Mouse (Mus musculus): ENCODE data around the gene Kcnq1.

Gene Kcnq1

DNA sequence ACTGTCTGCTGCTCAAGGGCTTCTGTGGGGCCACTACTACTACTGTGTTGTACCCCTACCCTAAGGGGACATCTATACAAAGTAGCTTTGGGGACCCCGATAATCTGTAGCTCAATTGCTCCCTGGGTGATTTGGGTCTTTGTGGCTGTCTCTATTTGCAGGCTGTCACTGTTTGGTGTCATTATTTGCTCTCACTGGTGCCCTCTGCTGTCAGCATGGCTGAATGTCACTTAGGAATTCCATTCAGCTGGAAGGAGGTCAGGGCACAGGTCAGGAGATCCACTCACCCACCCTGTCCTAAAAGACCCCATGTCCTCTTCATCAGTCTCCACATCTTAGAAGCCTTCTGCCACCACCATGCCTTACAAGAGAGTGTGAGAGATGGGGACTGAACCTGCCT, 32.6 kb downstream of the Kcnq1 start:
- peak; percentile 51 for DNase-seq (ENCODE audit: low spot score)

DNA sequence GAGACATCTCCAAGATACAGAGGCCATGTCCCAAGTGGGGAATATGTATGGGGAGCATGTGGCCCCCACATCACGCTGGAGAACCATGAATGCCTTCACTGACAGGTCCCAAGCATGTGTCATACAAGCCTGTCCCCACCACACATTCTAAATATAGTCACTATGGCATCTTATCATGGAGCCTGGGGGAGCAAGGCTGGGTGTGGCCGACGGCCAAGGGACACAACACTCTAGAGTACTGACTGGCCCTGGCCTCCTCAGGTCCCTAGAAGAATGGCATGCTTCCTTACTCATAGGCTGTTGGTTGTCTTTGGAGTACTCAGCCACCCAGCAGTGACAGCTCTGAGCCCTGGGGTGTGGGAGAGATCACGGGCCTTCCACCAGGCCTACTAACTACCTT, 33.8 kb downstream of the Kcnq1 start:
- no peak for DNase-seq (ENCODE audit: low spot score)

DNA sequence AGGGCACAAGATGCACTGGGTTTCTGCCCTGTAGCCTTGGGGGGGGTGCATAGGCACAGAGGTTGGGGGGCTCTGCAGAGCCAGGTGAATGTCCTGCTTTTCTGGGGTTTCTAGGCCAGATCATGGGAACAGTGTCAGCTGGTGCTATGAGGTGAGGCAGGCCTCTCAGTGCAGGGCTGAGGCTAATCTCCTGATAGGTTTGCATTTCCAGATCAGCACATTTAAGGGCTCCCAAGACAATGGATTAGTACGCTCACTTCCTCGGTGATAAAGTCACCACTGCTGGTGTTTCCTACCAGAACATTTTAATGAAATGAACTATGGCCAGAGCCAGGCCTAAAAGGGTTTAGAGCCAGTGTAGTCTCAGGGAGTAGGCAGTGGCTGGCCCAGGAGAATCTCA, 36.5 kb downstream of the Kcnq1 start:
- DNase-seq (ENCODE audit: low spot score): no peak

DNA sequence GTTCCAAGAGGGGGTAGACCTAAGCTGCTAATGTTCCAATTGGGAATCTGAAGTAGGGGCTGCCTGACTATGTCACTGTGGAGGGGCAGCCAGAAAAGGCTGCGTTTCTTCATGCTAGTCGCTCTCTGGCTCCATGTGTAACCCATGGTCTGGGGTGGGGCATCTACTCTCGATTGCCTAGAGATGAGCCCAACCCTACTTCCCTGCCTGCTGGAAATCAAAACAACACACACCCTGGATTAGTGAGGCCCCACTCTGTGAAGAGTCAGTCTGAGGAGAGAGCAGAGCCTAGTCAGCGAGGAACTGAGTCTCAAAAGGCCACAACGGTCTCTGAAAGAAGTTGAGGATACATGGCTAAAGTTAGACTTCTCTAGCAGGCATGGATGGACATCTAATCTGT, 40.9 kb downstream of the Kcnq1 start:
- DNase-seq (ENCODE audit: low spot score): no peak

DNA sequence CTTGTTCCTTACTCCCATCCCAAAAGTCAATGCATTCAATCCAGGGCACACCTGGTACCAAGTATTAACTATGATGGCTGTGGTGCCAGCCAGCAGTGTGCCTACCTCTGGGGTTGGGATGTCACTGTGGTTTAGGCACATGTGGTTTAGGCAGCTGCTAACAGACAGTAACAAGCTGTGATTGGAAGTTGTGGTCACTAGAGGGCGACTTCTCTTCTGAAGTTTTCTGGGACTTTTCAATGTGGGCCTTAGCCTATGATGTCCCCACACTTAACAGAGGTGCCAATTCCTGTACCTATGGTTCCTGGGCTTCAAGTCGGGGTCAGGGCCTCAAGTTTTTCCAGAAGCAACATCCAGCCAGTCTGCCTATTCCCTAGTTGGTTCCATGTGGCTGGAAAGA, 45.0 kb downstream of the Kcnq1 start:
- no peak for DNase-seq (ENCODE audit: low spot score)

DNA sequence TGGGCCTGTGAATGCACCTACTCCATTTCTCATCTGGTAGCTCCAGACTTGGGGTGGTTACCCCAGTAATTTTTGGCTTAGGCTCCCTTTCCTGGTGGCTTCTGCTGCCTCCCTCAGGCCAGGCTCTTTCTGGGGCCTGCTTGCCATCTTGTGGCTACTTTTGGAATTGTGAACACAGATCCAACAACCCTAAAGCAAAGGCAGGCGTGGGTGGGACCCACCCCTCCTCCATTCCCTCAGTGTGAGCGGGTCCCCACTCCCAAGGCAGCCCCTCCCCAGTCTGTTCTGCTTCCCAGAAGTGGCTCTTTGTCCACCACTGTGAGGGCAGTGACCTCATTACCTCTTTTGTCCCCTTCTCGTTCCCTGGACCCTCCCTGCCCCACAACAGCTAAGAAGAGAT, 46.2 kb downstream of the Kcnq1 start:
- no peak for DNase-seq (ENCODE audit: low spot score)

DNA sequence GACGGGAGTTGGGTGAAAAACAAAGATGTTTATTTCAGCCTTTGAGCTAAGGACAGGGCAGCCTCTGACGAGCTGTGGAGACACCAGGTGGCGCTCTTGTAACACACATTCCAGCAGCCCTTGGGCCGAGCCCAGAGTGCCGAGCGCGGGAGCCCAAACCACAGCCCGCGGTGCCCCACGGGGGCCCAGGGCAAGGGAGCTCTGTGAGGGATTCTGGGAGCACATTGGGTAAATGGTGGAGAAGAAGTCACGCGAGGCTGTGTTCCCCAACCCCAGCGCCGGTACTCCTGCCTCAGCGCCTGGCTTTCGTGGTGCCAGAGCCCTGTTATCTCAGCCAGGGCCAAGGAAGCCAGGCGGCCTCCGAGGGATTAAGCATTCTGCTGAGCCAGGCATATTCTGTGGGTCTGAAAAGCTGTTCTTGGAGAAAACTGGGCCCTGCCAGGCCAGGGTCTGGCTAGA, 47.8 kb downstream of the Kcnq1 start:
- peak; percentile 77 for DNase-seq (ENCODE audit: low spot score)

DNA sequence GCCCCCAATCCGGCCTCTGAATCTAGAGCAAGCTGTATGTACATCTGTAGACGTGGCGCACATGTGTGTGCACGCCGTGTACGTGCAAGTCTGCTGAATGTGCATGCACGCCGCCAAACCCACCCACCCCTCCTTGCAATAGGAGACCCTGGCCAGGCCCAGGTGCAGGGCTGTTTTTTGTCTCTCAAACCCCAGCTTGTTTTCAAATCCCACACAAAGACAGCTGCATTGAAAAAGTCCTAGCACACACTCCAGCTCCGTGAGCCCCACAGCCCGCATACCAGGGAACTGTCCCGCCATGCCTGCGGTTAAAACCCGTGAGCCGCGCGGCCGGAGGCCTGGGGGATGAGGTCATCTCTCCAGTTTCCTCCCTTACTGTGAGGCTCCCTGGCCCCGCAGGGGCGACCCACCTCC, 48.3 kb downstream of the Kcnq1 start:
- no peak for DNase-seq (ENCODE audit: low spot score)

DNA sequence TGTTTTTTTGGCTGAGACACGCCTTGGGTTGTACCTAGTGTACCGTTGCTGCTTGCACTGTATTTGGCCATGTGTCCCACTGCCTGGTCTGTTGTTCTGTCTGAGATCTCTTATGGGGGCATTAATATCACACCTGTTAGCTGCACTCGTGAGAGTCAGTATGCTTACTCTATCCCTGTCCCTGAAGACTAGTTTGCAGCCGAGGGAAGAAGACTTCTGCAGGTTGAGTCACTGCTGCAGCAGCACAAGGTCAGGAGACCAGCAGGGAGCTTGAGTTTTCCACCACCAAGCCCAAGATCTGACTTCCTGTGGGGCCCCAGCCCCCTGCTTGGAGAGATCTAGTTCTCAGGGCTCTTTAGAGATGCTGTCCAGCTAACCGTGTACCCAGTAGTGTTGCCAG, 49.1 kb downstream of the Kcnq1 start:
- no peak for DNase-seq (ENCODE audit: low spot score)

DNA sequence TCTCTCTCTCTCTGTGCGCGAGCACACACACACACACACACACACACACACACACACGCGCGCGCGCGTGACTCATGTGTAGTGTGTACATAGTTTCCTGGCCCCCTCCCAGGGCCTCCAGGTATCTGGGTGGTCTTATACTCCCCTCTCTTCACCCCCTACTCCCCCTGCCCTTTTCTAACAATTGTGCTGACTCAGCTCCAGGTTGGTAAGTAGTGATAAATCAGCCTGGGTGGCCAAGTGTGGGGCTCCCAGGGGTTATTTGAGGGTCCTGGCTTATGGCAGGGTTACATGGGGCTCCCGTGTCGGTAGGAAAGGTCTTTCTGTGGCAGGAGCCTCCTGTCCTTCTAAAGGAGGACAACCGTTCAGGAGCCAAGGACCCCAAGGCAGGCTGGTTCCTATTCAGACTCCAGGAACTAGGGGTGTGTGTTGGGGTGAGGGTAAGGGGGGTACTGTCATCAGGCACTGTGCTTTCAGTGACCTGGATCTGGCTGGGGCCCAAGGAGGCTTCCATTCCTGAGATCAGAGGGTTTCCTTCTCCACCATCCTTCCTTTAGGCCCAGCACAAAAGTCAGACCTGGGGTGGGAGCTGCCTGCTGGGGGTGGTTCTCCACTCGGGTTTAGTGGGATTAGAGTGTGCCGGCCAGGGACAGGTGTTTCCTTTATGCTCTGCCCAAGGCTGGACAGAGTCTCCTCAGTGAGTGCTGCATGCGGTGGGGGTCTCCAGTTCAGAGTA, 52.7 kb downstream of the Kcnq1 start:
- no peak for DNase-seq (ENCODE audit: low spot score)

DNA sequence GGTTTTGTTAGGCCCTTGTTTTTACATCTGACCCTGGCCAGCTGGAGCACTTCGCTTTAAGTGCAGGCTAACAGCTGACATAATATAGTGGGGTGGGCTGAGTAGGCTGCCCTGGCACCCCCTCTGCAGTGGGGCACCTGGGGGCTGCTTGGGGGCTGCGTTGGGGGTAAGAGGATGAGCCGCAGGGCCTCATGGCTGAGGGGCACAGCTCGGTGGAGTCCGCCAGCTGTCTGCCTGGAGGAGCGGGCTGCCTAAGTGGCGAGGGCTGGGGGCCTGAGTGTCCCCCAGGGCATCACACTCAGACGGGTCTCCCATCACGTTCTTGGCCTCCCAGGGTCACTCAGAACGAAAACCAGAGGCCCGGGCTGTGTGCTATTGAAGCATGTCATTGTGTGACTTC, 53.3 kb downstream of the Kcnq1 start:
- DNase-seq (ENCODE audit: low spot score): no peak

DNA sequence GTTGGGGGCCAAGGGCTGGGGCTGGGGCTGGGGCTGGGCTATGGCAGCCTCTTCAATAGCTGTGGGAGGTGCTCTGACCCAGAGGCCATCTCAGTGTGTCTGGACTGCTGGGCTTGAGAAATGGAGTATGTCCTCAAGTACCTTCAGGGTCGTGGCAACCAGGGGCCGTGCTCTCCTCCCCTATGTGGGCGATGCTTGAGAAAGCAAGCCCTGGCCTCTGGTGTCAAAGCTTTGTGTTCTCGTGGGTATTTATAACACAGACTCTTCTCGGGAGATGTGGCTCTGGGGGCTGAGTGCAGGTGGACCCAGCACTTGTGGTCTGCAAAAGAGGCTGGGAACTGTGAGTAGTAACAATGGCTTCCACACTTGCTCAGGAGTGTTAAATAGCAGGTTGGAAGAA, 53.9 kb downstream of the Kcnq1 start:
- DNase-seq (ENCODE audit: low spot score): no peak

DNA sequence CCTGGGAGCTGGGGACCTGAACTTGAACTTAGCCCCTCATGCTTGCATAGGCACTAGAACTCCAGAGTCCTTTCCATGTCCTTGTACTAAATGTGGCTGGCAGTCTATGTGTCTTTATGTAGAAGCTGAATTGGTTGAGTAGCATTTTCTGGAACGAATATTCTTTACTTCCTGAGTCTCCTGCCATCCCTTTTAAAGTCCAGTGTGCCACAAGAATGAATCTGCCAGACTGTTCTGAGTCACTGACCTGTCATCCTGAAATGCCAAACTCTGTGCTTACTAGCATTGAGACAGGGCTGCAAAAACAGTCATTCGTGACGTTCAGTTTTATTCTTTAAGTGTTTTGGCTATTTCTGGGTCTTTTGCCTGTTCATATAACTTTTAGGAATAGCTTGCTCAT, 55.9 kb downstream of the Kcnq1 start:
- DNase-seq (ENCODE audit: low spot score): no peak

DNA sequence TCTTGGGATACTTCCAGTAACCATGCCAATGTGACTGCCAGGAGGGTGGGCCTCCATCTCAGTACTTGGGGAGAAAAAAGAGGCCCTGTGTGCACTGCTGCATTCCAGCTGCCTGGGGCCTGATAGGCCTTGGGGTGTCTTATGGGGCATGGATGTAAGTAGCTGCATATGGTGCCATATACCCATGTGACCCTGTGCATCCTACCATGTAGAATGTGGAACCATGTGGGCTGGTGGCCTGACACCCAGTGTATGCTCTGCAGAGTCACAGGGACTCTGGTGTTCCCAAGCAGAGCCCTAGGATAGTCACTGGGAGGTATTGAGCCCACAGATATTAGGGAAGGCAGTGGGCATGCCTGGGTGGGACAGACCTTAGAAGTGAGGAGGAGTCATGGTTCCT, 57.9 kb downstream of the Kcnq1 start:
- no peak for DNase-seq (ENCODE audit: low spot score)

DNA sequence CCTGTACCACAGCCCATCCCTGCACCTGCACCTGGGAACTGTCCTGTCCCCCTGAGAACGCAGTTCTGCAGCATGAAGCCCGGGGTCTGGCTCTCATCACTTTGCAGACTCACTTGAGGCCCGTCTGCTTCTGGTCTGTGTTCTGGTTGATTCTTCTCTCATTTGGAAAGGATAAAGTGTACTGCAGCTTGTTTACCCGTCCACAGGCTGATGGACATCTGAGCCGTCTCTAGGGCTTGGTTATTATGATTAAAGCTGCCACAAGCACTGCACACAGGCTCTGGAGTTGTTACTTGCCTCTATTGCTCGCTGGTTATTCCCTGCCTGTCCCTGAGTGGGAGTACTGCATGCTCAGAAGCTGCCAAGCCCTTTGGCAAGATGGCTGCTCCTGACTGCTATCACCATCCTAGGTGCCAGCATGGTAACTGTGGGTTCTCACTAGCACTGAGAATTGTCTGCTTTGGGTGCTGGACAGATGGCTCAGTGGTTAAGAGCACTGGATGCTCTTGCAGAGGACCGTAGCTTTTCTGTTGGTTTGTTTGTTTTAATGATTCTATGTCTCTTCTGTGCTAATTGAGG, 59.6 kb downstream of the Kcnq1 start:
- no peak for DNase-seq (ENCODE audit: low spot score)

DNA sequence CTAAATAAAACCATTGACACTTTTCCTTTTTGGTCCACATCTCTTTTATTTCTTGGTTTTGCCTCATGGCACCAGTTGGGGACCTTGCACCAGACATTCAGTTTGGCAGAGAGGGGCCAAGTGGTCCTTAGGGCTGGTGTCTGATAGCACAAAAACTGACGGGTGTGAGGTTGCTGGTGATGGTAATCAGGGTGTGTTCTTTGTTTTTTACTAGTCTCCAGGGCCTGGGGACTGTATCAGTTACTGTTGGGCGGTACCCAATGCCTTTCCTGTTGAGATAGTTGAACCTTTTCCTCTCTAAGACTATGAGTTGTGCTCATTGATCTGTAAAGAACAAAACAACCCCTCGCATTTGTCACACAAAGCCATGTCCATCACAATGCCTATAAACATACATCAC, 61.1 kb downstream of the Kcnq1 start:
- DNase-seq (ENCODE audit: low spot score): no peak

DNA sequence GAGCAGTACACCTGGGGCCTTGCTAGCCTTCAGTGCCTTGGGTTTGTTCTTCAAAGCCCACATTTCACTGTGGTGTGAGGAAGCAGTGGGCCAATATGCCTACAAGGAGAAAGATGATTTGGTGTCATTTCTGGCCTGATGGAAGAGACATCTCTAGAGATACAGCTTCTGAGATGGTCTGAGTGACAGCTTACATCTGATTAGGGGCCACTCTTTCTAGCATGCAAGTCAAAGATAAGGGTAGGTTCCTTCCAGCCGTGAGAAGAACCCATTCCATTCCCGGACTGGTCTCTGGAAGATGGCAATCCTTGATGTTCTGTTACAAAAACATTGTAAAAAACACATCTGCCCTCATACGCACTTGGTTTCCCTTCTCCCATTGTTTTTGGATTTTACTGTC, 63.2 kb downstream of the Kcnq1 start:
- no peak for DNase-seq (ENCODE audit: low spot score)

DNA sequence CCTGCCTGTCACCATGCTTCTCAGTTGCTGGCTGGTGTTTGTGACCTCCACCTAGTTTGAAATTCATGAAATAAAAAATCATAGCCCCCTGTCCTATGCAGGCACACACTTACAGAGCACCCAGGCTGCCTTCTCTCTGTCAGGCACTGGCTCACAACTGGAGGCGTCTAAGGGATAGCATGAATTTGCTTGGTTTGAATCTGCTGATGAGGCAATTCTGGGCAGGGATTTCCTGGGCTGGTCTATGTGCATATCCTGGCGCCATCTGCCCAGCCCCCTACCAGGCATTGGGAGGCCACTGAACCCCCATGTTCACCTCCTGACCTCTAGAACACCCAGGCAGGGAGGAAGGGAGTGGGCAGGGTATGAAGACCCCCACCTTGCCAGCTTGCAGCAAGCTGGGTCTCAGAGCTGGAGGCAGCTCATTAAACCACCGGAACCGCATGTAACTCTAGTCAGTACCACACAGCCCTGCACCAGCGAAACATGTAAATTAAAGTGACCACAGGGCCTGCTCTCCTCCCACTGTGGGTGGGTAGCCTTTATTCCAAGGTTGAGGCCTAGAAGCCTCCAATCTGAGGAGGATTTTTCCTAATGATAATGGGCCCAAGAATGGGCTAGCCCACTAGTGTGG, 66.9 kb downstream of the Kcnq1 start:
- no peak for DNase-seq (ENCODE audit: low spot score)

DNA sequence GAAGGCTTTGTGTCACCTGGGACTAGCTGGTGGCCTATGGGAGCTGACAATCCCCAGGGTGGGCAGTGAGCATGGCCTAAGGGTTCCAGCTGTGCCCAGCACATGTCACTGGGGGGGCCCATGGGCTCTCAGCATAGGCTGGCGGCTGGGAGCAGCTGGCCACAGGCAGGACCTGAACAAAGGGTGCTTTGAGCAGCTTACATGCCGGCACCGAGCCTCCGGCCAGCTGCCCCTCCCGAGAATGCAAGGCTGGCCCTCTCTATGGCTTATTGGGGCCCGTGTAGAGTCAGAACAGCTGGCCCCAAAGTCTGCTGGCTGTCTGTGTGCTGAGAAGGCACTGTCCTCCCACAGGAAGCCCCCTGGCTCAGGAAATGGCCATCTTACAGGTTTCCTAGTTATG, 68.5 kb downstream of the Kcnq1 start:
- DNase-seq (ENCODE audit: low spot score): no peak

DNA sequence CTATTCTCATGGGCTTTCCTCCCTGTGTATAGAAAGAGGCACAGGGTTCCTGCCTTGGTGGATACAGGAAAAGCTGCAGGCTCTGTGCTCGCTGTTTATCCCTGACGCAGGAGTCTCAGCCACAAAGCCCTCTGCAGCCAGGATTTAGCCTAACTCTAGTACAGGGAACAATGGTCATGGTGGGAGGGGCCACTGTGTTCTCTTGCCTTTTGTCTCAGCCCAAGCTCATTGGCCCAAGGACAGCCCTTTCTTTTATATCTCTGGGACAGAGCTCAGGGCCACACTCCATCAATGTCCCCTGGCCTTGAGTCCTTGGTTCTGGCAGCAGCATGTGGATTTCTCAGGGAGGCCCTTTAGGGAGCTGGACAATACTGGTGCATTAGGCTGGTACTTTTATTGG, 72.7 kb downstream of the Kcnq1 start:
- no peak for DNase-seq (ENCODE audit: low spot score)

DNA sequence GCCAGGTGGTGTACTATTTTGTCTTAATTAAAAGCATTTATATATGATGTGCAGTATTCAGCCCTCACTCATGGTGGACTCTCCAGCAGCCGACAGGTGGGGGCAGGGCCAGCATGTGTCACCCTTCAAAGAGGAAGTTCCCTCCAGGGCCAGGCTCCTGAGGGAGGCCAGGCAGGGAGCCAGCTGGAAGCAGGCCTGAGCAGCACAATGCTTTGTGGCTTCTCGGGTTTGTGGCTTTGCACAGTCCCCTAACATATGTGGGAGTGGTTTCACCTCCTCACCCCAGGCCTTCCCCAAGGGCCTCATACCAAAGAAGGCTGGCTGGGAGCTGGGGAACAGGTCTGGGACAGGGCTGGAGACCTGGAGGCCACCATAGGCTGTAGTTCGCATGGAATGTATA, 74.6 kb downstream of the Kcnq1 start:
- no peak for DNase-seq (ENCODE audit: low spot score)

DNA sequence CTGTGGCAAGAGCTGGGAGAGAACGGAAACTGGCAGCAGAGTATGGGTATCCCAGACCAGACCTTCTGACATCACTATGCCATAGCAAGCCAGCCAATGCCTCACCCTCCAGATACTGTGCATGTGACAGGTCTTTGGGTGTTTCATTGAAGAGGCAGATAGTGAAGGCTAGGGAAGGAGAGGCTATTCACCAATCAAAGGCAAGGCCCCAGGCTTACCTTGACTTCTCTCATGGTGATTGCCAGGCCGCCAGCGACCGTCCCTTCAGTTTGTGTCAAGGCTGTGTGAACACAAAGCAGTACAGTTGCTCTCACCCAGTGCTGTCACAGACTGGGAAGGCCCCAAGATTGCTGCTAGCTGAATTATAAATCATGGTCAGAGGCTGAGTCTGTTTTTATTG, 75.1 kb downstream of the Kcnq1 start:
- DNase-seq (ENCODE audit: low spot score): no peak

DNA sequence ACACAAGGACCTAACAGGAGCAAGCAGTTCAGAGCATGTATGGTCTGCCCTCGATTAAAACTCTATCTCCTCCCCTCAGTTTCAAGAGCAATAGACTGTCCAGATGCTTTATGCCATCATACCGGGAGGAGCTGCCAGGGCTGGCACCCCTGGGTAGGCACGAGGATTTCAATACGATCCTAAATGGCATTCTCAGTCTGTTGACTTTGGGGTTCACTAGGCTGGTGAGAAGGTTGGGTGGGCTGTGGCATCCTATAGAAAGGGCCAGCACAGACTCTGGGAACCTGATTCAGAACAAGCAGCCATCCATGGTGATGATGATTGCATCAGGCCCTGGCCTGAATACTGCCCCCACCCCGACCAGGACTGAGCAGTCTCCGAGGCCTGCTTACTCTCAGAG, 79.3 kb downstream of the Kcnq1 start:
- no peak for DNase-seq (ENCODE audit: low spot score)

DNA sequence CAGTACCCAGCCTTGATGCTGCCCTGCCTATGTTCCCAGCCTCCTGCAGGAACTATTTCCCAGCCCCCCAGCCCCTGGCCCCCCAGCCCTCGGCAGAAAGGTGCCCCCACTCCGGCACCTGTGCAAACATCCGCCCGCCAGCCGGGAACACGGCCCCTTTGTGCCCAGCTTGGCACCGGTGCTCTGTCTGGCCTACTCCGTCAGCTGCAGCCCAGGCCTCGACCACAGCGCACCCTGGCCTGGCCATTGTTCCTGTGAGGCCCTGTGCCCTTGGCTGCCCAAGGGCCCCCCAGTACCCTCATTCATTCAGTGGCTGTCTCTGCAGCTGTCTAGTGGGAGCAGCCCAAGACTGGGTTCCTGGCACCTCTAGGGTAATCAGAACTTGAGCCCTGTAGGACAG, 80.2 kb downstream of the Kcnq1 start:
- no peak for DNase-seq (ENCODE audit: low spot score)

Measured in layer of hippocampus, adult 9-10 months (tissue).